8 mouse cellular contexts compared by ENCODE assay signal in the genomic region with DNA sequence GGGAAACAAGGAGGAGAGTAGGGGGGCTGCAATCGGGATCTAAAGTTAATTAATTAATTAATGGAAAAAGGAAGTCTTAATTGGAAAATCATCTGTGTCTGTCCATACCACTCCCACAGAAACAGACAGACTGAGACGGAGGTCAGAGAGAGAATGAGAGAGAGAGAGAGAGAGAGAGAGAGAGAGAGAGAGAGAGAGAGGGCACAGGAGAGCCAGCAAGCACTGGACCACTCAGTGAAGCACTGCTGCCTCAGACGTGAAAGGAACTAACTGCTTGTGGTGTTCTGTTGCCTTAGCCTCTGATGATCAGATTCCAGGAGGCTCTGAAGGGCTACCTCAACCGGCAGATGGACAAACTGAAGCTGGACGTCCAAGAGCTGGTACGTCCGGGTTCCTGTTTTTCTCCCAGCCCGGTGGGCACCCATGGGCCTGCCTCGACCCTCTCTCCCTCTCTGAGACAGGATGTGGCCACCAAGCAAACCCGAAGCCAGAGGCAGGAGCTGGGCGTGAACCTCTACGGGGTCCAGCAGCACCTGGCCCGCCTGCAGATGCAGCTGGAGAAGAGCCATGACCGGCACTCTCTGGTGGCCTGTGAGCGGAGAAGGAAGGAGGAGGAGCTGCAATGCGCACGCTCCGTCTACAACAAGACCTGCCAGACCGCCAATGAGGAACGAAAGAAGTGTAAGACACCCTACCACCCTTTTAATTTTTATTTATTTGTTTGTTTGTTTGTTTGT. TPM values are rescaled to one million over a fixed set of nuclear protein-coding genes. Genes with fewer than 3 reads are reported as not detected.
DNase-seq lines count a peak whose midpoint lies in the region; ATAC-seq lines count a peak whose summit lies in the region.

No protein-coding gene starts in this region.

- no peaks in the 10 kb centered on the region for H3K27me3 ChIP-seq in forebrain, embryonic 14.5 days (replicated peaks; ENCODE audit: control insufficient read depth, insufficient read depth, low read length)

- H3K4me2 ChIP-seq in forebrain, embryonic 14.5 days (ENCODE audit: low read length): peak overlapping the region; percentile 45

- WGBS in forebrain, embryonic 14.5 days: 42% methylated on average over 20 of the region's 20 CpGs

- no peaks in the 10 kb centered on the region for H3K4me1 ChIP-seq in forebrain, embryonic 14.5 days (ENCODE audit: control insufficient read depth, insufficient read depth, low read length)

- no peaks in the 10 kb centered on the region; the same call in 1 of the 2 replicates for H3K9me3 ChIP-seq in forebrain, embryonic 14.5 days (replicated peaks; ENCODE audit: control insufficient read depth, low read length)

- no peak overlapping the region for H3K27ac ChIP-seq in forebrain, embryonic 14.5 days (ENCODE audit: low read depth, low read length)

- peak overlapping the region; percentile 1; the same call in 1 of the 2 replicates for H3K4me3 ChIP-seq in forebrain, embryonic 14.5 days (ENCODE audit: low read depth, low read length)

- peaks cover 19% of the 10 kb centered on the region for H3K36me3 ChIP-seq in forebrain, embryonic 14.5 days (ENCODE audit: control insufficient read depth, insufficient read depth, low read length)

- peak; percentile 56 for ATAC-seq in forebrain, embryonic 14.5 days
- peak; percentile 61 for ATAC-seq in inflammation-experienced regulatory T-cells, adult 6 months

- peak; percentile 18 to 53 for DNase-seq in urinary bladder, adult 18-20 months (ENCODE audit: low spot score in 2 of 2)
- no peak for DNase-seq in urinary bladder, adult 2 months (ENCODE audit: low spot score)
- DNase-seq in forebrain, embryonic 14.5 days (ENCODE audit: low spot score): no peak
- DNase-seq in lung, postnatal 25 days (ENCODE audit: low spot score): peak; percentile 46
- peak; percentile 25 to 66 for DNase-seq in spleen, postnatal 4 days (ENCODE audit: low spot score in 2 of 2)
- DNase-seq in right cerebral cortex, postnatal 10 days (ENCODE audit: low spot score in 2 of 2): no peak
- DNase-seq in frontal cortex, postnatal 14 days (ENCODE audit: low spot score in 2 of 2): no peak

- peak overlapping the region; percentile 35 for H3K9ac ChIP-seq in forebrain, embryonic 14.5 days (ENCODE audit: low read length)

RNA-seq across cellular contexts. Expression of gene Ccdc40, which starts 9.4 kb away (rescaled TPM):
- 0.66 and 0.77 TPM in 2 replicates for polyA plus RNA-seq in urinary bladder, adult 2 months (2012; rRNA removed)
- 11.0 and 12.5 TPM in 2 replicates for polyA plus RNA-seq in forebrain, embryonic 14.5 days (2014; fragmentation: Nextera tagmentation; extraction: Ambion mirVana)
- polyA plus RNA-seq in inflammation-experienced regulatory T-cells, adult 6 months (2017; shearing (Covaris generic)): 1 to 10 TPM; 1.6 to 4.2 (median 3.3) TPM

RNA-seq across cellular contexts. Expression of gene Tbc1d16, which starts 9.4 kb away (rescaled TPM):
- 15.8 and 20.8 TPM in 2 replicates for polyA plus RNA-seq in urinary bladder, adult 2 months (2012; rRNA removed)
- polyA plus RNA-seq in forebrain, embryonic 14.5 days (2014; fragmentation: Nextera tagmentation; extraction: Ambion mirVana): 24.6 and 35.8 TPM in 2 replicates
- polyA plus RNA-seq in inflammation-experienced regulatory T-cells, adult 6 months (2017; shearing (Covaris generic)): under 1 TPM; 0.20 to 0.55 (median 0.33) TPM

RNA-seq across cellular contexts. Expression of gene Gaa, which starts 30.0 kb away (rescaled TPM):
- 95.0 and 113 TPM in 2 replicates for polyA plus RNA-seq in urinary bladder, adult 2 months (2012; rRNA removed)
- 28.3 and 45.5 TPM in 2 replicates for polyA plus RNA-seq in forebrain, embryonic 14.5 days (2014; fragmentation: Nextera tagmentation; extraction: Ambion mirVana)
- 10 to 100 TPM in 2 of 3 experiments, 1 to 10 TPM in 1; 9.2 to 13.4 (median 11.8) TPM for polyA plus RNA-seq in inflammation-experienced regulatory T-cells, adult 6 months (2017; shearing (Covaris generic))

Comparison
In these comparisons a context has a peak if more than half of its experiments do, and no peak if none do; other contexts are left out.
1. DNase-seq: peak in urinary bladder, adult 18-20 months (2 of 2), lung, postnatal 25 days (single experiment) and spleen, postnatal 4 days (2 of 2); none in urinary bladder, adult 2 months (single experiment), forebrain, embryonic 14.5 days (single experiment), right cerebral cortex, postnatal 10 days (0 of 2) and frontal cortex, postnatal 14 days (0 of 2).
2. RNA of gene Tbc1d16, which starts 9.4 kb away (polyA plus RNA-seq): 24.6 to 35.8 TPM in forebrain, embryonic 14.5 days and 15.8 to 20.8 TPM in urinary bladder, adult 2 months; 0.20 to 0.55 TPM in inflammation-experienced regulatory T-cells, adult 6 months; every median in the first group is over 10 times any median in the second.